Mouse (Mus musculus) CH12.LX (cell line): ENCODE results near the gene Slc24a3. TPM values are rescaled to one million over a fixed set of nuclear protein-coding genes. Genes with fewer than 3 reads are reported as not detected.
A peak's percentile ranks its signal among the peaks of the same experiment; 100 is the strongest.

Experiments used
- DNase-seq: peaks from one replicate; pipeline ENCODE4 v3.0.0-alpha.2; 2013; ENCODE audit errors: extremely low read depth
- H3K27ac ChIP-seq: 2 replicates; pipeline ENCODE4 v1.5.1; 2012; ENCODE audit warnings: low read depth, mild to moderate bottlenecking, control low read depth, moderate library complexity; ENCODE audit not compliant: insufficient read depth
- H3K27me3 ChIP-seq: replicated peaks from 2 replicates; pipeline ENCODE3; 2012; ENCODE audit warnings: inconsistent platforms
- H3K36me3 ChIP-seq, 2 experiments: replicated peaks in 1 of 2; 2 replicates each; pipeline versions ENCODE3 to v1.6.1; 2012; ENCODE audit warnings: inconsistent platforms in 1 of 2, low read length in 1 of 2, mild to moderate bottlenecking in 1 of 2, mixed read lengths in 1 of 2, moderate library complexity in 1 of 2; ENCODE audit not compliant: control insufficient read depth in 1 of 2, insufficient read depth in 1 of 2
- H3K4me1 ChIP-seq, 2 experiments: 2 replicates each; pipeline ENCODE4 v1.6.1; 2012; ENCODE audit warnings: inconsistent platforms in 1 of 2, moderate library complexity in 1 of 2; ENCODE audit not compliant: insufficient read depth in 2 of 2, control insufficient read depth in 1 of 2
- H3K4me2 ChIP-seq: 2 replicates; pipeline ENCODE4 v1.6.1; 2012; ENCODE audit warnings: low read depth, mild to moderate bottlenecking, control low read depth; ENCODE audit not compliant: poor library complexity, insufficient read depth, severe bottlenecking
- H3K4me3 ChIP-seq, 3 experiments: fragments of 150-350 bp in 1 of 3; sonication (generic) in 1 of 3; replicated peaks in 1 of 3; 2 replicates each; pipeline versions ENCODE3 to v1.5.1; 2011 to 2012; ENCODE audit warnings: low read depth in 2 of 3, low read length in 2 of 3, mild to moderate bottlenecking in 2 of 3, moderate library complexity in 2 of 3, control low read depth in 1 of 3, improper control_type of control experiment in 1 of 3, inconsistent platforms in 1 of 3, mixed read lengths in 1 of 3; ENCODE audit not compliant: poor library complexity in 1 of 3
- H3K79me2 ChIP-seq: replicated peaks from 2 replicates; pipeline ENCODE4 v1.6.1; 2012; ENCODE audit warnings: mild to moderate bottlenecking, moderate library complexity; ENCODE audit not compliant: control insufficient read depth, poor library complexity, insufficient read depth, severe bottlenecking; ENCODE audit errors: extremely low read depth
- H3K9ac ChIP-seq: 2 replicates; pipeline ENCODE4 v1.6.1; 2012; ENCODE audit warnings: low read depth, mild to moderate bottlenecking, control low read depth, moderate library complexity; ENCODE audit not compliant: insufficient read depth
- H3K9me3 ChIP-seq: replicated peaks from 2 replicates; pipeline ENCODE3; 2012; ENCODE audit warnings: low read length, inconsistent platforms, mixed read lengths
- BHLHE40 ChIP-seq: IDR thresholded peaks from 2 replicates; pipeline ENCODE4 v1.6.1; 2011; ENCODE audit warnings: mild to moderate bottlenecking, low read depth, low read length, improper control_type of control experiment
- CTCF ChIP-seq, 2 experiments: IDR thresholded peaks in 1 of 2; conservative IDR thresholded peaks in 1 of 2; 2 replicates each; pipeline ENCODE4 v1.5.1; 2011 to 2012; ENCODE audit warnings: low read depth in 2 of 2, low read length in 2 of 2, improper control_type of control experiment in 1 of 2, inconsistent platforms in 1 of 2, mild to moderate bottlenecking in 1 of 2, moderate library complexity in 1 of 2
- E2F4 ChIP-seq: IDR thresholded peaks from 2 replicates; pipeline ENCODE4 v1.6.1; 2011; ENCODE audit warnings: low read depth, low read length, improper control_type of control experiment; ENCODE audit not compliant: insufficient replicate concordance
- ELF1 ChIP-seq: IDR thresholded peaks from 2 replicates; pipeline ENCODE4 v1.6.1; 2014; ENCODE audit warnings: low read depth, mild to moderate bottlenecking, inconsistent platforms, low read length, improper control_type of control experiment
- EP300 ChIP-seq: IDR thresholded peaks from 2 replicates; pipeline ENCODE4 v1.6.1; 2011; ENCODE audit warnings: low read length, improper control_type of control experiment
- GABPA ChIP-seq: IDR thresholded peaks from 2 replicates; pipeline ENCODE4 v1.6.1; 2012; ENCODE audit warnings: low read depth, low read length, improper control_type of control experiment, inconsistent platforms; ENCODE audit not compliant: insufficient replicate concordance
- JUN ChIP-seq: IDR thresholded peaks from 2 replicates; pipeline ENCODE4 v1.6.1; 2011; ENCODE audit warnings: low read depth, mild to moderate bottlenecking, low read length, improper control_type of control experiment, moderate library complexity; ENCODE audit not compliant: insufficient read depth
- JUND ChIP-seq: conservative IDR thresholded peaks from 2 replicates; pipeline ENCODE4 v1.6.1; 2011; ENCODE audit warnings: low read depth, low read length, improper control_type of control experiment
- MAFK ChIP-seq: IDR thresholded peaks from 2 replicates; pipeline ENCODE4 v1.6.1; 2011; ENCODE audit warnings: low read length, improper control_type of control experiment; ENCODE audit not compliant: insufficient replicate concordance
- MYC ChIP-seq: IDR thresholded peaks from 2 replicates; pipeline ENCODE4 v1.6.1; 2011; ENCODE audit warnings: low read depth, mild to moderate bottlenecking, improper control_type of control experiment, low read length
- NRF1 ChIP-seq: IDR thresholded peaks from 2 replicates; pipeline ENCODE4 v1.6.1; 2014; ENCODE audit warnings: low read depth, mild to moderate bottlenecking, inconsistent platforms, low read length, improper control_type of control experiment, moderate library complexity
- PAX5 ChIP-seq: IDR thresholded peaks from 2 replicates; pipeline ENCODE4 v1.6.1; 2012; ENCODE audit warnings: low read length, inconsistent platforms, mixed read lengths
- POLR2A ChIP-seq: IDR thresholded peaks from 2 replicates; pipeline ENCODE4 v1.6.1; 2011; ENCODE audit warnings: low read depth, mild to moderate bottlenecking, improper control_type of control experiment, low read length
- RAD21 ChIP-seq: IDR thresholded peaks from 2 replicates; pipeline ENCODE4 v1.6.1; 2011; ENCODE audit warnings: low read depth, mild to moderate bottlenecking, low read length, improper control_type of control experiment, moderate library complexity
- RCOR1 ChIP-seq: conservative IDR thresholded peaks from 2 replicates; pipeline ENCODE4 v1.6.1; 2012; ENCODE audit warnings: low read depth, mild to moderate bottlenecking, inconsistent platforms, low read length, improper control_type of control experiment
- SIN3A ChIP-seq: IDR thresholded peaks from 2 replicates; pipeline ENCODE4 v1.6.1; 2012; ENCODE audit warnings: low read length, improper control_type of control experiment, inconsistent platforms
- SMC3 ChIP-seq: IDR thresholded peaks from 2 replicates; pipeline ENCODE4 v1.6.1; 2011; ENCODE audit warnings: low read depth, low read length, improper control_type of control experiment
- TBP ChIP-seq: conservative IDR thresholded peaks from 2 replicates; pipeline ENCODE4 v1.6.1; 2011; ENCODE audit warnings: low read depth, low read length, improper control_type of control experiment
- TCF12 ChIP-seq: IDR thresholded peaks from 2 replicates; pipeline ENCODE4 v1.6.1; 2014; ENCODE audit warnings: low read depth, mild to moderate bottlenecking, inconsistent platforms, low read length, improper control_type of control experiment
- UBTF ChIP-seq: IDR thresholded peaks from 2 replicates; pipeline ENCODE4 v1.6.1; 2012; ENCODE audit warnings: low read depth, mild to moderate bottlenecking, inconsistent platforms, low read length, improper control_type of control experiment, moderate library complexity
- USF2 ChIP-seq: conservative IDR thresholded peaks from 2 replicates; pipeline ENCODE4 v1.6.1; 2011; ENCODE audit warnings: low read depth, low read length, improper control_type of control experiment
- ZC3H11A ChIP-seq: IDR thresholded peaks from 2 replicates; pipeline ENCODE4 v1.6.1; 2012; ENCODE audit warnings: low read depth, mild to moderate bottlenecking, inconsistent platforms, low read length, improper control_type of control experiment
- dilution Hi-C: fragments of 300-500 bp; cut with MboI; formaldehyde crosslinking; loops from 2 replicates; pipeline ENCODE4 v1.14.3; 2020; ENCODE audit warnings: low sequenced_read_pairs; ENCODE audit not compliant: extremely low pct_unique_long_range_greater_than_20kb, extremely low pct_ligation_motif_present
- in situ Hi-C: fragments of 300-500 bp; cut with MboI; formaldehyde crosslinking; loops from 3 replicates; pipeline ENCODE4 v1.14.3; 2019; ENCODE audit warnings: low sequenced_read_pairs, low pct_ligation_motif_present, low pct_unique_long_range_greater_than_20kb, mixed read lengths
- polyA plus RNA-seq: library from polyadenylated mRNA; unstranded; fragments of >175 nt; gene quantifications from 2 replicates; pipeline ENCODE4 v1.2.1, GENCODE M21; 2012; ENCODE audit warnings: low read depth; ENCODE audit not compliant: insufficient read length
- total RNA-seq, 2 experiments: library from RNA; depleted of rRNA; stranded (reverse); fragments of 300-350 nt in 1 of 2; fragments of >200 nt in 1 of 2; gene quantifications; 2 replicates each; pipeline ENCODE4 v1.2.3; 2012 to 2014

Slc24a3 gene
- total and polyA plus RNA-seq, 3 experiments: not detected

GRCm38 (mm10) chr2:145515956-145516355 lies 348.4 kb downstream of the Slc24a3 start:
- no peaks in the 10 kb centered on the region for H3K36me3 ChIP-seq
- TF ChIP-seq TCF12 (no peak), RCOR1 (no peak), JUN (no peak), E2F4 (no peak), NRF1 (no peak), POLR2A (no peak), TBP (no peak), GABPA (no peak), PAX5 (no peak), JUND (no peak), BHLHE40 (no peak), ELF1 (no peak), SIN3A (no peak), EP300 (no peak), ZC3H11A (no peak), USF2 (no peak), UBTF (no peak), MAFK (no peak), MYC (no peak)
- TF ChIP-seq, all 38 proteins: peak for 0
- H3K9me3 ChIP-seq: no peaks in the 10 kb centered on the region
- H3K4me1 ChIP-seq: no peaks in the 10 kb centered on the region; a peak in 2 of 4 replicates
- in situ Hi-C loops (loop anchor here (10.0 kb wide), 1 partner anchor 351 kb away; the partner anchor contains the start of gene Slc24a3), dilution Hi-C loops (no loop called here)
- no peak overlapping the region for H3K9ac ChIP-seq
- DNase-seq: no peak
- H3K27me3 ChIP-seq: peaks cover 13% of the 10 kb centered on the region
- H3K79me2 ChIP-seq: no peaks in the 10 kb centered on the region
- no peak overlapping the region for H3K4me2 ChIP-seq
- no peak overlapping the region for H3K4me3 ChIP-seq
- H3K27ac ChIP-seq: no peak overlapping the region

GRCm38 (mm10) chr2:145517346-145517745 lies 349.8 kb downstream of the Slc24a3 start:
- no peak overlapping the region for H3K4me3 ChIP-seq
- H3K9ac ChIP-seq: no peak overlapping the region
- no peak overlapping the region for H3K27ac ChIP-seq
- TF ChIP-seq POLR2A (no peak), CTCF (conservative IDR thresholded peaks at IDR 0.05 in 1 of 2, IDR thresholded peaks at IDR 0.05 in 1 of 2; ENCODE audit: low read depth in 2 of 2, low read length in 2 of 2) (peak; percentile 75 to 80), SMC3 (peak; percentile 73), RAD21 (peak; percentile 84)
- no peaks in the 10 kb centered on the region; a peak in 1 of 4 replicates for H3K4me1 ChIP-seq
- no peak overlapping the region for H3K4me2 ChIP-seq
- DNase-seq: peak; percentile 46
- H3K27me3 ChIP-seq: peaks cover 13% of the 10 kb centered on the region
- H3K9me3 ChIP-seq: no peaks in the 10 kb centered on the region
- H3K36me3 ChIP-seq: no peaks in the 10 kb centered on the region
- in situ Hi-C loops: loop anchor here (10.0 kb wide), 1 partner anchor 353 kb away; the partner anchor contains the start of gene Slc24a3
- no peaks in the 10 kb centered on the region for H3K79me2 ChIP-seq
- dilution Hi-C loops: no loop called here
